Mouse (Mus musculus) erythroblast, embryonic 14.5 days (primary cell): ENCODE data around the gene Dmrta1.

ENCODE experiments used
- GATA1 ChIP-seq: IDR thresholded peaks from 2 replicates; pipeline ENCODE4 v1.6.1; 2012; ENCODE audit warnings: low read length, inconsistent platforms, mixed read lengths
- TAL1 ChIP-seq: IDR thresholded peaks from 3 replicates; pipeline ENCODE4 v1.6.1; 2012; ENCODE audit warnings: low read length, inconsistent platforms, mixed read lengths

- TF ChIP-seq GATA1 (no peak), TAL1 (no peak)
Observed at GRCm38 (mm10) chr4:89651779-89652178, 27.5 kb upstream of the Dmrta1 start.
